Mouse (Mus musculus) forebrain, postnatal 0 days (tissue): ENCODE measurements at regions not wholly inside any gene's neighbourhood (a gene's known extent, or its start where the extent isn't known, plus 50 kb on each side); places are given as distances from the start of the nearest gene placed in this dataset.
"Not testable (repeated sequence)": the region's sequence is repeated elsewhere in the genome, so short reads cannot be mapped to it uniquely, and the experiment has no call there.

Experiments used
- ATAC-seq: fragments of 200-750 bp; cut with Nextera tagmentation; 2 replicates; pipeline ENCODE4 v1.8.0; 2017; ENCODE audit warnings: mild to moderate bottlenecking, moderate library complexity
- DNase-seq: peaks from one replicate; pipeline ENCODE4 v3.0.0-alpha.2; 2015
- H3K27ac ChIP-seq: fragments of 300-500 bp; sonication (generic); 2 replicates; pipeline ENCODE4 v1.5.1; 2014; ENCODE audit warnings: low read depth, mild to moderate bottlenecking, antibody characterized with exemption, low read length, moderate library complexity, mixed read lengths
- H3K27me3 ChIP-seq: fragments of 300-500 bp; sonication (generic); 2 replicates; pipeline ENCODE4 v1.6.1; 2014; ENCODE audit warnings: mild to moderate bottlenecking, low read length, mixed read lengths; ENCODE audit not compliant: insufficient read depth
- H3K36me3 ChIP-seq: fragments of 300-500 bp; sonication (generic); 2 replicates; pipeline ENCODE4 v1.6.1; 2014; ENCODE audit warnings: mild to moderate bottlenecking, moderate library complexity; ENCODE audit not compliant: insufficient read depth
- H3K4me1 ChIP-seq: fragments of 300-500 bp; sonication (generic); 2 replicates; pipeline ENCODE4 v1.6.1; 2014; ENCODE audit warnings: antibody characterized with exemption; ENCODE audit not compliant: insufficient read depth
- H3K4me2 ChIP-seq: fragments of 300-500 bp; sonication (generic); 2 replicates; pipeline ENCODE4 v1.6.1; 2014; ENCODE audit warnings: low read depth, mild to moderate bottlenecking, moderate library complexity
- H3K4me3 ChIP-seq: fragments of 300-500 bp; sonication (generic); 2 replicates; pipeline ENCODE4 v1.5.1; 2014; ENCODE audit warnings: low read depth, low read length, mixed read lengths
- H3K9ac ChIP-seq: fragments of 300-500 bp; sonication (generic); 2 replicates; pipeline ENCODE4 v1.6.1; 2014; ENCODE audit warnings: mild to moderate bottlenecking
- H3K9me3 ChIP-seq: fragments of 300-500 bp; sonication (generic); 2 replicates; pipeline ENCODE4 v1.6.1; 2016; ENCODE audit warnings: low read length
- CTCF ChIP-seq: sonication (generic); IDR thresholded peaks from 2 replicates; pipeline ENCODE4 v1.5.1; 2016; ENCODE audit warnings: antibody characterized with exemption, control low read depth, low read depth
- WGBS: fragments of 180-500 bp; shearing (Covaris S2); extraction: QIAGEN DNeasy Blood & Tissue Kit; methylation state at CpG from one replicate; pipeline ENCODE4 v1.1.7; 2014; 5-methylcytosine and 5-hydroxymethylcytosine counted together

GRCm38 (mm10) chr9:82643900-82644299 lies 185.4 kb upstream of the Irak1bp1 start:
- no peaks in the 10 kb centered on the region for H3K36me3 ChIP-seq
- DNase-seq = peak; percentile 70
- no peaks in the 10 kb centered on the region for H3K9me3 ChIP-seq
- TF ChIP-seq CTCF = peak; percentile 68
- no peaks in the 10 kb centered on the region for H3K4me1 ChIP-seq
- WGBS = 9% methylated on average over 1 of the region's 1 CpGs
- ATAC-seq = peak; percentile 45; the same call in 1 of the 2 replicates
- H3K9ac ChIP-seq = no peak overlapping the region
- no peak overlapping the region for H3K4me2 ChIP-seq
- no peaks in the 10 kb centered on the region for H3K27me3 ChIP-seq
- H3K27ac ChIP-seq = no peak overlapping the region
- no peak overlapping the region for H3K4me3 ChIP-seq

DNA sequence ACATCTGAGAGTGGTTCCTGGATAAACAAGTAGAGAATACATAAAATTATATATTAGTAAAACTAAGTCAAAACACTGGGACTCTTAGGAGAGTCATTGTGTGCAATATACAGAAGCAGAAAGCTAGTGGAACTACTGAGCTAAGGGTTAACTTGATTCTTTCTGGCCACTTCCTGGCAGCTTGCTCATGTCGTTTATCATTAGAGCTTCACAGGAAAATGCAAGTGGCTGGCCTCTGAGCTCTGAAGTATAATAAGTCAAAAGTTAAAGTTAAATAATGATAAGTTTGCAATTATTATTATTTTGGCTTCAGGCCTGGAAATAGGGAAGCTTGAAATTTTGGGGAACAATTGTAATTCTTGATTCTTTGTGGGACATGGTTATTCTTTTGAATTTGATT lies 173.8 kb upstream of the Irak1bp1 start:
- H3K4me3 ChIP-seq, H3K4me2 ChIP-seq, H3K9ac ChIP-seq, H3K36me3 ChIP-seq, H3K9me3 ChIP-seq, ATAC-seq, H3K27me3 ChIP-seq, H3K27ac ChIP-seq, H3K4me1 ChIP-seq, DNase-seq: not testable (repeated sequence)
- WGBS = 30% methylated on average over 1 of the region's 1 CpGs

GRCm38 (mm10) chr9:82682196-82682595 lies 147.1 kb upstream of the Irak1bp1 start:
- Histone ChIP-seq H3K4me2 (no peak overlapping the region), H3K4me3 (no peak overlapping the region), H3K4me1 (no peaks in the 10 kb centered on the region), H3K27me3 (no peaks in the 10 kb centered on the region), H3K36me3 (no peaks in the 10 kb centered on the region), H3K9me3 (no peaks in the 10 kb centered on the region), H3K27ac (no peak overlapping the region), H3K9ac (no peak overlapping the region)
- no peak for ATAC-seq
- TF ChIP-seq CTCF = no peak
- 48% methylated on average over 1 of the region's 1 CpGs for WGBS
- DNase-seq = no peak

GRCm38 (mm10) chr9:82709411-82709983 lies 119.8 kb upstream of the Irak1bp1 start:
- no peak overlapping the region for H3K9ac ChIP-seq
- no peak for ATAC-seq
- no peak for TF ChIP-seq CTCF
- no peak for DNase-seq
- H3K4me3 ChIP-seq = no peak overlapping the region
- H3K9me3 ChIP-seq = no peaks in the 10 kb centered on the region
- H3K27ac ChIP-seq = no peak overlapping the region
- H3K4me1 ChIP-seq = no peaks in the 10 kb centered on the region; the same call in 1 of the 2 replicates
- H3K4me2 ChIP-seq = no peak overlapping the region
- no peaks in the 10 kb centered on the region for H3K36me3 ChIP-seq
- 26% methylated on average over 2 of the region's 2 CpGs for WGBS
- H3K27me3 ChIP-seq = no peaks in the 10 kb centered on the region

- Histone ChIP-seq H3K27ac (no peak overlapping the region), H3K4me2 (peak overlapping the region; percentile 10; the same call in 1 of the 2 replicates), H3K9me3 (no peaks in the 10 kb centered on the region), H3K4me1 (no peaks in the 10 kb centered on the region; the same call in 1 of the 2 replicates), H3K27me3 (no peaks in the 10 kb centered on the region), H3K36me3 (no peaks in the 10 kb centered on the region), H3K9ac (no peak overlapping the region), H3K4me3 (no peak overlapping the region)
- DNase-seq (peak; percentile 21), ATAC-seq (no peak; the same call in 1 of the 2 replicates)
- 34% methylated on average over 12 of the region's 12 CpGs for WGBS
- TF ChIP-seq CTCF = no peak
Measured at GRCm38 (mm10) chr9:82709991-82710593, 119.2 kb upstream of the Irak1bp1 start.

- H3K27ac ChIP-seq = no peak overlapping the region
- H3K27me3 ChIP-seq = no peaks in the 10 kb centered on the region
- H3K36me3 ChIP-seq = no peaks in the 10 kb centered on the region
- DNase-seq = peak; percentile 10
- H3K4me3 ChIP-seq = no peak overlapping the region
- peak; percentile 51; the same call in 1 of the 2 replicates for ATAC-seq
- TF ChIP-seq CTCF = no peak
- no peak overlapping the region for H3K9ac ChIP-seq
- WGBS = 53% methylated on average over 6 of the region's 6 CpGs
- no peaks in the 10 kb centered on the region; the same call in 1 of the 2 replicates for H3K4me1 ChIP-seq
- no peak overlapping the region for H3K4me2 ChIP-seq
- H3K9me3 ChIP-seq = no peaks in the 10 kb centered on the region
Measured at GRCm38 (mm10) chr9:82710945-82711516, 118.3 kb upstream of the Irak1bp1 start.
